In genomic region chr16:35051066-35051465, GRCm38 (mm10) we compare ENCODE assay signal across 11 mouse cellular contexts. TPM values are rescaled to one million over a fixed set of nuclear protein-coding genes. Genes with fewer than 3 reads are reported as not detected.
DNase-seq lines count a peak whose midpoint lies in the region; ATAC-seq lines count a peak whose summit lies in the region.
"Had no signal": no experiment of that assay in that cellular context is flagged by ENCODE, and none has a peak within 500 bp of the region (broad histone marks: within the 10 kb centered on the region; RNA-seq: fewer than 3 reads in every experiment).

No protein-coding gene starts in this region.

- no peaks in the 10 kb centered on the region for H3K27me3 ChIP-seq in intestine, embryonic 14.5 days (replicated peaks; ENCODE audit: control insufficient read depth, insufficient read depth, low read length)
- no peaks in the 10 kb centered on the region for H3K27me3 ChIP-seq in neural tube, embryonic 13.5 days
- H3K27me3 ChIP-seq in limb, embryonic 10.5 days (ENCODE audit: low read depth, poor library complexity, severe bottlenecking): no peaks in the 10 kb centered on the region
- H3K27me3 ChIP-seq: lung, embryonic 15.5 days had no signal

- H3K9me3 ChIP-seq in intestine, embryonic 14.5 days (ENCODE audit: control insufficient read depth, low read length): no peaks in the 10 kb centered on the region
- no peaks in the 10 kb centered on the region for H3K9me3 ChIP-seq in neural tube, embryonic 13.5 days
- H3K9me3 ChIP-seq in limb, embryonic 10.5 days (replicated peaks): no peaks in the 10 kb centered on the region
- H3K9me3 ChIP-seq: lung, embryonic 15.5 days had no signal

- WGBS in intestine, embryonic 14.5 days: 53% methylated on average over 5 of the region's 5 CpGs
- 30% methylated on average over 5 of the region's 5 CpGs for WGBS in neural tube, embryonic 13.5 days
- 76% methylated on average over 5 of the region's 5 CpGs for WGBS in limb, embryonic 10.5 days

- H3K9ac ChIP-seq in intestine, embryonic 14.5 days (ENCODE audit: low read length): no peak overlapping the region
- no peak overlapping the region for H3K9ac ChIP-seq in neural tube, embryonic 13.5 days
- H3K9ac ChIP-seq: lung, embryonic 15.5 days had no signal

- H3K4me1 ChIP-seq in intestine, embryonic 14.5 days (replicated peaks; ENCODE audit: control insufficient read depth, insufficient read depth, low read length): 0 out of 2 replicates have a peak, but pooled peaks cover 3% of the 10 kb centered on the region
- peaks cover 12% of the 10 kb centered on the region for H3K4me1 ChIP-seq in neural tube, embryonic 13.5 days (replicated peaks)
- H3K4me1 ChIP-seq in limb, embryonic 10.5 days: no peaks in the 10 kb centered on the region

- no peak overlapping the region for H3K4me3 ChIP-seq in intestine, embryonic 14.5 days (ENCODE audit: low read depth, low read length)
- H3K4me3 ChIP-seq in neural tube, embryonic 13.5 days: no peak overlapping the region
- H3K4me3 ChIP-seq in limb, embryonic 10.5 days: no peak overlapping the region
- H3K4me3 ChIP-seq: lung, embryonic 15.5 days; myocyte had no signal

- peaks cover 9% of the 10 kb centered on the region; the same call in 1 of the 2 replicates for H3K36me3 ChIP-seq in intestine, embryonic 14.5 days (ENCODE audit: control insufficient read depth, insufficient read depth, low read length)
- no peaks in the 10 kb centered on the region for H3K36me3 ChIP-seq in neural tube, embryonic 13.5 days
- H3K36me3 ChIP-seq in limb, embryonic 10.5 days: peaks cover 11% of the 10 kb centered on the region
- H3K36me3 ChIP-seq: lung, embryonic 15.5 days had no signal

- no peak overlapping the region for H3K27ac ChIP-seq in intestine, embryonic 14.5 days (ENCODE audit: low read depth)
- H3K27ac ChIP-seq in neural tube, embryonic 13.5 days (replicated peaks): no peak overlapping the region
- H3K27ac ChIP-seq in limb, embryonic 10.5 days: no peak overlapping the region
- H3K27ac ChIP-seq: lung, embryonic 15.5 days had no signal

- peak; percentile 58; the same call in 1 of the 2 replicates for ATAC-seq in intestine, embryonic 14.5 days (replicated peaks; ENCODE audit: low FRiP score, low TSS enrichment, low read depth)
- peak; percentile 50; the same call in 1 of the 2 replicates for ATAC-seq in neural tube, embryonic 13.5 days (ENCODE audit: low read depth)

- DNase-seq in kidney, adult 9 months: peak; percentile 55
- DNase-seq in kidney, adult 8-10 months: no peak
- peak; percentile 43 for DNase-seq in cerebellum, adult 9-10 months
- DNase-seq in intestine, embryonic 14.5 days (ENCODE audit: low spot score): no peak
- DNase-seq in limb, embryonic 10.5 days (ENCODE audit: low spot score): no peak
- DNase-seq in heart, adult 8-10 months (ENCODE audit: low spot score): no peak
- DNase-seq: heart, adult 18-20 months; thymus, adult 18-20 months had no signal

- H3K4me2 ChIP-seq in intestine, embryonic 14.5 days (ENCODE audit: low read length): no peak overlapping the region
- no peak overlapping the region for H3K4me2 ChIP-seq in neural tube, embryonic 13.5 days
- H3K4me2 ChIP-seq: lung, embryonic 15.5 days had no signal

RNA-seq across cellular contexts. Expression of gene Hacd2, which starts 28.8 kb away (rescaled TPM):
- polyA plus RNA-seq in intestine, embryonic 14.5 days (2014; fragmentation: Nextera tagmentation; extraction: Ambion mirVana): 45.4 and 53.7 TPM in 2 replicates
- 39.5 and 50.2 TPM in 2 replicates for polyA plus RNA-seq in neural tube, embryonic 13.5 days (2015; fragmentation: Nextera tagmentation; extraction: Ambion mirVana)
- polyA plus RNA-seq in limb, embryonic 10.5 days (2016; fragmentation: Nextera tagmentation; extraction: Ambion mirVana): 67.0 and 73.4 TPM in 2 replicates
- 1 to 10 TPM; 5.2 to 9.7 (median 8.3) TPM for total RNA-seq in heart, adult 8-10 months (2022)

Comparison
In these comparisons a context has a peak if more than half of its experiments do, and no peak if none do; other contexts are left out.
1. DNase-seq: peak in kidney, adult 9 months (single experiment) and cerebellum, adult 9-10 months (single experiment); none in kidney, adult 8-10 months (0 of 2), intestine, embryonic 14.5 days (single experiment), limb, embryonic 10.5 days (single experiment) and heart, adult 8-10 months (single experiment).